Mouse (Mus musculus) embryonic stem cell, embryonic (primary cell): ENCODE data around the gene Arpc1b.

ENCODE experiments used
- CTCF ChIA-PET, 4 experiments: fragments of 300-600 bp in 2 of 4; fragments of 350-600 bp in 2 of 4; sonication (Branson Sonifier 250); formaldehyde crosslinking; loops; one replicate each; lab custom pipeline; 2022; ENCODE audit warnings: inconsistent platforms in 2 of 4; lab: Charles Lee
- POLR2A ChIA-PET, 4 experiments: fragments of 300-600 bp in 2 of 4; fragments of 350-600 bp in 2 of 4; sonication (Branson Sonifier 250); formaldehyde crosslinking; loops; one replicate each; lab custom pipeline; 2022; ENCODE audit warnings: antibody characterized with exemption in 4 of 4, inconsistent platforms in 1 of 4; lab: Charles Lee

Gene Arpc1b

DNA sequence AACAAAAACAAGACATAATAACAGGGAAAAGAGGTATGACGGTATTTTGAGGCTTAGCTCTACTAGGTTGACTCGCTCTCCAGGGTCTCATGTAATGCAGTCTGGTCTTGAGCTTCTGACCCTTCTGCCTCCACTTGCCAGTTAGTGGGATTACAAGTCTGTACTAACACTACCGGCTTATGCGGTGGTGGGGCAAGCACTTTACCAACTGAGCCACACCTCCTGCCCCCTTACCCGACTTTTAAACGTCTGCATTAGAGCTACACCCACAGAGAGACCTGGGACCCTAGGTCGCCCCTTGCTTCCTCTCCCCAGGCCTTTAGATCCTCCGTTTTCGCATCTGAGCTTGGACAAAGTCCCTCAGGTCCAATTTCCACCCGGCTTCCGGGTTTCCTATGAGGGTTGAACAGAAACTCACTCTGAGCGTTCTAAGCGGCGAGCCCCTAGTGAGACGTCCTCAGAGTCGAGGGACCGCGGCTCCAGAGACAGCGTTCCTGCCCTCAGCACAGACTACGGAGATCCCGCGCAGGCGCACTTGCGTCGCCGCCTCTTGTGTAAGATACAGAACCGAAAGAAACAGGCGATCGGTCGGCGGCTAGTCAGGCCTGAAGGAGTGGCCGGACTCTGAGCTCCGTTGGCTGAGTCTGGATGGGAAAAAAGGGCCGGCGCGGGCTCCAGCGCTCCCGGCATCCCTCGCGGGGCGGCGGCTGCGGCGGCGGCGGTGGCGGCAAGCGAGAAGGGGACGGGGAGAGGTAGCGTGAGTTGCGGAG is 52.7 kb downstream of the Arpc1b start, which contains the start of the genes Ptcd1 and Cpsf4:
Ptcd1 (minus strand) TSS at position 573 of the 770 bp plus-strand sequence.
Cpsf4 (plus strand) TSS at position 678 of the 770 bp plus-strand sequence.
- POLR2A ChIA-PET = interaction anchor here (0.6 to 15.0 kb wide), 60 partner anchors 9 to 399 kb away, joined by 3 to 289 read pairs (median 5); partner anchors contain the start of genes Arpc1b (in 3 of the 4), Zfp655 (in 3 of the 4), Zkscan5 (in 3 of the 4) and Atp5j2 (in 2 of the 4)
- CTCF ChIA-PET = interaction anchor here in 2 of 4 experiments (0.6 to 1.5 kb wide), 7 partner anchors 12 to 1054 kb away, joined by 3 to 6 read pairs (median 3); partner anchors contain the start of gene Zkscan5 (in 1 of the 2)

DNA sequence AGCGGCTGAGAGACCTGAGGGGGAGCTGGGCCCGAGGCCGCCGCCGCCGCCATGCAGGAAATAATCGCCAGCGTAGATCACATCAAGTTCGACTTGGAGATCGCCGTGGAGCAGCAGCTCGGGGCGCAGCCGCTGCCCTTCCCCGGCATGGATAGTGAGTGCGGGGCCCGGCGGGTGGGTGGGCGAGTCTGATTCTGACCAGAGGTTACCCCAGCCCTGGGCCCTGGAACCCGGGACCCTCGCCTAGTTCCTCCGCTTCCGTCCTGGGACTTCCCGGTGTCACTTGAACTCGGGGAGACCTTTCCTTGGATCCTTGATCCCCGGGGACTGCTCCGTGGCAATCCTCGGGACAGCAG is 53.3 kb downstream of the Arpc1b start:
- POLR2A ChIA-PET = interaction anchor here in 3 of 4 experiments (0.6 to 15.0 kb wide), 55 partner anchors 8 to 113 kb away, joined by 3 to 289 read pairs (median 6); partner anchors contain the start of genes Arpc1b (in 3 of the 3), Zfp655 (in 3 of the 3), Zkscan5 (in 3 of the 3) and Atp5j2 (in 2 of the 3)
- CTCF ChIA-PET = interaction anchor here in 1 of 4 experiments (0.7 to 1.5 kb wide), 5 partner anchors 12 to 54 kb away, joined by 3 to 6 read pairs (median 3); partner anchors contain the start of gene Zkscan5

DNA sequence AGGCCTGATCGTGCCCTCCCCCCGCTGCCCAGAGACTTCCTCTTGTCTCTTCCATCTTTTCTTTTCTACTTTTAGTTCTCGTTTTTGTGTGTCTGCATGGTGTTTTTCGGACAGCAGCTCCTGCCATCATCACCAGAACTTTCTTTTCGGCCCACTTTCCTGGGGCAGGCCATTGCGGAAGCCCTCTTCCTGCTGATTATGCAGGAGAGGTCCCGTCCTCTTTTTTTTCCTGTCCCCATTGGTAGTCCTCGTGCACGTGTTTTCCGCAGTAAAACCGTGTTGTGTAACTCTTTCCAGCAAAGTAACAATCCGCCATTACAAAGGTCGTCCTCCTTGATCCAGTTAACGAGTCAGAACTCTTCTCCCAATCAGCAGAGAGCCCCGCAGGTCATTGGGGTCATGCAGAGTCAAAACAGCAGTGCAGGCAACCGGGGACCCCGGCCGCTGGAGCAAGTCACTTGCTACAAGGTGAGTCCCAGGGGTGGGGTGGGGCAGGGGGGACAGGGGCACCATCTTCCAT is 64.5 kb downstream of the Arpc1b start:
- ChIA-PET POLR2A (interaction anchor here in 3 of 4 experiments (0.9 to 15.8 kb wide), 10 partner anchors 8 to 54 kb away, joined by 3 to 289 read pairs (median 6); partner anchors contain the start of genes Cpsf4 (in 3 of the 3), Ptcd1 (in 3 of the 3), Zfp655 (in 1 of the 3) and Zkscan5 (in 1 of the 3)), CTCF (no interaction called here)
